Mouse (Mus musculus): ENCODE results near the gene Fam189b. TPM values are rescaled to one million over a fixed set of nuclear protein-coding genes. Genes with fewer than 3 reads are reported as not detected.
"Not testable (repeated sequence)": the region's sequence is repeated elsewhere in the genome, so short reads cannot be mapped to it uniquely, and the experiment has no call there.

Gene Fam189b
- total and polyA plus RNA-seq, 2 experiments from 2014 or later = 8.9 to 31.8 TPM

DNA sequence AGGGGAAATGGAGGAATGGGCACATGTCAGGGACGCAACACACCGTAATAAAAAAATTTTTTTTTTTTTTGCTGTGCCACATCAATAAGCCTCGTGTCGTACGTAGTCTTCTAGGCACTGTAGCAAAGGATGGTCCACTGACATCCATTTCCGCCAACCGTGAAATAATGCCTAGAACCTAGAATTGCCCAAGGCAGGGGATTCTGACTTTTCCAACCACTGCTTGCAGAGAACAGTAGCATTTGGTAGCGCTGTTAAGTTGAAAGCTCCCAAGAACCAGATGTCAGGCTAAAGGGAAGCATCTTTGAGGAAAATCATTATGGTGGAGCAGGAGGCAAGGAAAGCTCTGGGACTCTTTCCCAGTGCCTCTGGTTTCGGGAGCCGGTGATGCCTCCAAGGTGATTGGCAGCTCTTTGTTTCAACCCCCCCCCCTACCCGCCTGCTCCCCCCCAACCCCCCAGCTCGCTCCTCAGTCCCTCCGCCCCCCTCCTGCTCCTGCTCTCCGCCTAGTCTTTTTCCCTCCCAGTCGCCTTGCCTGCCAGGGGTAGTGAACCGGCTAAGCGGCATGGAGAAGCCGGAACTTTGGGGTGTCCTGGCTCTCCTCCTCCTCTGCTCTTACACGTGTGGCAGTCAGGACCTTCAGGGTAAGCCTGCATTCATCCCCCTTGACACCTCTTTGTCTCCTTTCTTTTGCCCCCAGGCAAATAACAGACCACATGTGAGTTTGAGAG lies 31.9 kb downstream of the Fam189b start, which contains the start of gene Thbs3:
Gene Thbs3 (plus strand): TSS at position 500 of the 731 bp plus-strand sequence.
- H3K4me2 ChIP-seq (ENCODE audit: low read depth) = peak within 1 kb of the TSS; percentile 84
- H3K9ac ChIP-seq = peak within 1 kb of the TSS; percentile 86
- peak within 1 kb of the TSS; percentile 97 for H3K27ac ChIP-seq (ENCODE audit: low read depth, low read length)
- peak within 1 kb of the TSS; percentile 79 for H3K4me3 ChIP-seq (ENCODE audit: low read depth, low read length)
- WGBS = under 1% methylated on average over 18 of the region's 19 CpGs
- ATAC-seq (peak; percentile 10; the same call in 1 of the 2 replicates), DNase-seq (peak; percentile 78)
- no peaks in the 10 kb centered on the region for H3K9me3 ChIP-seq (ENCODE audit: low read length)
- no peaks in the 10 kb centered on the region for H3K27me3 ChIP-seq (ENCODE audit: insufficient read depth, low read length)
- peaks cover 10% of the 10 kb centered on the region for H3K36me3 ChIP-seq (ENCODE audit: insufficient read depth)
- peaks cover 8% of the 10 kb centered on the region for H3K4me1 ChIP-seq (ENCODE audit: insufficient read depth)
- TF ChIP-seq CTCF (IDR thresholded peaks at IDR 0.05; ENCODE audit: low read depth) = no peak

- H3K9me3 ChIP-seq (ENCODE audit: low read length) = no peaks in the 10 kb centered on the region
- H3K4me1 ChIP-seq (ENCODE audit: insufficient read depth) = peaks cover 8% of the 10 kb centered on the region
- peak; percentile 59 for ATAC-seq
- TF ChIP-seq CTCF (IDR thresholded peaks at IDR 0.05; ENCODE audit: low read depth) = peak; percentile 96
- peak overlapping the region; percentile 97 for H3K27ac ChIP-seq (ENCODE audit: low read depth, low read length)
- H3K36me3 ChIP-seq (ENCODE audit: insufficient read depth) = peaks cover 11% of the 10 kb centered on the region; the same call in 1 of the 2 replicates
- peak overlapping the region; percentile 84 for H3K4me2 ChIP-seq (ENCODE audit: low read depth)
- DNase-seq = peak; percentile 95
- 0% methylated on average over 6 of the region's 6 CpGs for WGBS
- no peaks in the 10 kb centered on the region for H3K27me3 ChIP-seq (ENCODE audit: insufficient read depth, low read length)
- peak overlapping the region; percentile 86 for H3K9ac ChIP-seq
- peak overlapping the region; percentile 79 for H3K4me3 ChIP-seq (ENCODE audit: low read depth, low read length)
These were observed 32.9 kb downstream of the Fam189b start for GRCm38 (mm10) chr3:89215853-89216252.

DNA sequence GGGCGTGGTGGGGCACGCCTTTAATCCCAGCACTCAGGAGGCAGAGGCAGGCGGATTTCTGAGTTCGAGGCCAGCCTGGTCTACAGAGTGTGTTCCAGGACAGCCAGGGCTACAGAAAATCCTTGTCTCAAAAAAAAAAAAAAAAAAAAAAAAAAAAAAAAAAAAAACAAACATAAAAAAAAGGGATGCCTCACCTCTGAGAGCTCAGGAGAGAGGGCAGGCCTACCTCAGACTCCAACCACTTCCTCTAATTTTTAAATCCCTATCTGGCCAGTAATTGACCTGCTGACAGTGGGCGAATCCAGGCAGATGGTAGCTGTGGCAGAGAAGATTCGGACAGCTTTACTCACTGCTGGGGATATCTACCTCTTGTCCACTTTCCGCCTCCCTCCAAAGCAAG lies 33.5 kb downstream of the Fam189b start:
- not testable (repeated sequence) for H3K9ac ChIP-seq; H3K9me3 ChIP-seq (ENCODE audit: low read length); DNase-seq; H3K4me1 ChIP-seq (ENCODE audit: insufficient read depth); ATAC-seq; H3K4me3 ChIP-seq (ENCODE audit: low read depth, low read length); H3K27ac ChIP-seq (ENCODE audit: low read depth, low read length); H3K27me3 ChIP-seq (ENCODE audit: insufficient read depth, low read length)
- peak overlapping the region; percentile 84; the same call in 1 of the 2 replicates for H3K4me2 ChIP-seq (ENCODE audit: low read depth)
- 66% methylated on average over 7 of the region's 7 CpGs for WGBS
- H3K36me3 ChIP-seq (ENCODE audit: insufficient read depth) = peaks cover 16% of the 10 kb centered on the region

DNA sequence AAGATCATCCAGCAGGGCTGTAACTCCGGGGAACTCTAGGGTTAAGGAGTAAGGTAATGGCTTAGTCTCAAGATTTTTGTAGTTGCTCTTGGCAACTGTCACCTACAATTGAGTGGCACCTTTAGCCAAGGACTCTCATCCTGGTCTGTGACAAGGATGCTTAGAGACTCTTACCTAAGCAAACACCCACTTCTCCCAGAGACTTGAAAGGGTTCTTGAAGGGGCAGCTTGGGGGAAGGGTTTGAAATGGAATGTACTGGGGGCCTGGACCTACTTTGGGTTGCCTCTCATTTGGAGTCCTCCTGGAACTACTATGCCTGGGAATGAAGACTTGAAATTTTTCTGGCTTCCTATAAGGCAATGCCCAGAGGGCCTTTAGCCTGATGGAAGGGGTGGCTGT lies 35.3 kb downstream of the Fam189b start:
- Histone ChIP-seq H3K36me3 (ENCODE audit: insufficient read depth) (peaks cover 23% of the 10 kb centered on the region), H3K9me3 (ENCODE audit: low read length) (no peaks in the 10 kb centered on the region), H3K27ac (ENCODE audit: low read depth, low read length) (no peak overlapping the region), H3K4me2 (ENCODE audit: low read depth) (no peak overlapping the region), H3K9ac (no peak overlapping the region), H3K27me3 (ENCODE audit: insufficient read depth, low read length) (no peaks in the 10 kb centered on the region), H3K4me3 (ENCODE audit: low read depth, low read length) (no peak overlapping the region), H3K4me1 (ENCODE audit: insufficient read depth) (peaks cover 1% of the 10 kb centered on the region)
- DNase-seq (no peak), ATAC-seq (no peak)
- 41% methylated on average over 1 of the region's 1 CpGs for WGBS
- TF ChIP-seq CTCF (IDR thresholded peaks at IDR 0.05; ENCODE audit: low read depth) = no peak

- H3K36me3 ChIP-seq (ENCODE audit: insufficient read depth) = peaks cover 23% of the 10 kb centered on the region
- H3K4me2 ChIP-seq (ENCODE audit: low read depth) = no peak overlapping the region
- no peak overlapping the region for H3K9ac ChIP-seq
- H3K27me3 ChIP-seq (ENCODE audit: insufficient read depth, low read length) = no peaks in the 10 kb centered on the region
- WGBS = 50% methylated on average over 8 of the region's 8 CpGs
- no peaks in the 10 kb centered on the region for H3K9me3 ChIP-seq (ENCODE audit: low read length)
- TF ChIP-seq CTCF (IDR thresholded peaks at IDR 0.05; ENCODE audit: low read depth) = no peak
- H3K27ac ChIP-seq (ENCODE audit: low read depth, low read length) = no peak overlapping the region; the same call in 1 of the 2 replicates
- no peak overlapping the region for H3K4me3 ChIP-seq (ENCODE audit: low read depth, low read length)
- DNase-seq (no peak), ATAC-seq (no peak)
- H3K4me1 ChIP-seq (ENCODE audit: insufficient read depth) = no peaks in the 10 kb centered on the region
These were observed 36.6 kb downstream of the Fam189b start for GRCm38 (mm10) chr3:89219546-89219945.

- WGBS = 58% methylated on average over 5 of the region's 5 CpGs
- Histone ChIP-seq H3K27ac (ENCODE audit: low read depth, low read length) (no peak overlapping the region), H3K27me3 (ENCODE audit: insufficient read depth, low read length) (no peaks in the 10 kb centered on the region)
These were observed 38.2 kb downstream of the Fam189b start for GRCm38 (mm10) chr3:89221167-89221566.

DNA sequence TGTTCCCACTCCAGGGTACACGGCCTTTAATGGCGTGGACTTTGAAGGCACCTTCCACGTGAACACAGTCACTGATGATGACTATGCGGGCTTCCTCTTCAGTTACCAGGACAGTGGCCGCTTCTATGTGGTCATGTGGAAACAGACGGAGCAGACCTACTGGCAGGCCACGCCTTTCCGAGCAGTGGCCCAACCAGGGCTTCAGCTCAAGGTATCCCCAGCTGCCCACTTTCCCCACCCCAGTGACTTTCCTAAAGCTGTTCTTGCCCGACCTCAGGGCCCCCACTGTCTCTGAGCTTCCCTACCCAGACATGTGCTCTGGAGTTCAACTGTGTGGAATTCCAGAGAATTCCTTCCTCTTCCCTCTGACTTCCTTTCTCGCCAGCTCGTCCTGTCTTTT lies 41.9 kb downstream of the Fam189b start:
- Histone ChIP-seq H3K9ac (peak overlapping the region; percentile 53), H3K4me2 (ENCODE audit: low read depth) (peak overlapping the region; percentile 91), H3K36me3 (ENCODE audit: insufficient read depth) (peaks cover 15% of the 10 kb centered on the region), H3K4me1 (ENCODE audit: insufficient read depth) (peaks cover 28% of the 10 kb centered on the region), H3K4me3 (ENCODE audit: low read depth, low read length) (peak overlapping the region; percentile 45; the same call in 1 of the 2 replicates), H3K27ac (ENCODE audit: low read depth, low read length) (peak overlapping the region; percentile 80), H3K27me3 (ENCODE audit: insufficient read depth, low read length) (no peaks in the 10 kb centered on the region), H3K9me3 (ENCODE audit: low read length) (no peaks in the 10 kb centered on the region)
- ATAC-seq (no peak), DNase-seq (no peak)
- no peak for TF ChIP-seq CTCF (IDR thresholded peaks at IDR 0.05; ENCODE audit: low read depth)
- 20% methylated on average over 11 of the region's 11 CpGs for WGBS

More at GRCm38 (mm10) chr3:89221167-89221566, 38.2 kb downstream of the Fam189b start:
- H3K4me2 ChIP-seq (ENCODE audit: low read depth) = no peak overlapping the region
- no peak overlapping the region for H3K4me3 ChIP-seq (ENCODE audit: low read depth, low read length)
- H3K9me3 ChIP-seq (ENCODE audit: low read length) = no peaks in the 10 kb centered on the region
- no peak overlapping the region for H3K9ac ChIP-seq
- H3K36me3 ChIP-seq (ENCODE audit: insufficient read depth) = peaks cover 23% of the 10 kb centered on the region
- H3K4me1 ChIP-seq (ENCODE audit: insufficient read depth) = peaks cover 10% of the 10 kb centered on the region
- DNase-seq (no peak), ATAC-seq (no peak)
- no peak for TF ChIP-seq CTCF (IDR thresholded peaks at IDR 0.05; ENCODE audit: low read depth)

All from forebrain, postnatal 0 days (tissue).